Mouse (Mus musculus): Measurements from ENCODE around the gene F11. TPM values are rescaled to one million over a fixed set of nuclear protein-coding genes. Genes with fewer than 3 reads are reported as not detected.

F11 gene
- total and polyA plus RNA-seq, 3 experiments = not detected

GRCm38 (mm10) chr8:45308366-45308765 is 46.5 kb upstream of the F11 start, which contains the start of gene Gm45753:
Gene Gm45753 (minus strand): TSS chr8:45308466.
- H3K9ac ChIP-seq (ENCODE audit: control insufficient read depth, low read depth, low read length, poor library complexity, severe bottlenecking) = no peak within 1 kb of the TSS
- H3K27ac ChIP-seq (ENCODE audit: control insufficient read depth, low read depth, low read length) = no peak within 1 kb of the TSS
- H3K9me3 ChIP-seq (replicated peaks; ENCODE audit: insufficient read depth, low read length) = no peaks in the 10 kb centered on the region
- H3K4me3 ChIP-seq (ENCODE audit: control insufficient read depth in 1 of 2, insufficient read depth in 1 of 2, low read depth in 2 of 2, low read length in 2 of 2) = no peak within 1 kb of the TSS
- no peaks in the 10 kb centered on the region for H3K79me2 ChIP-seq (ENCODE audit: control insufficient read depth, insufficient read depth, low read length, poor library complexity)
- no peaks in the 10 kb centered on the region for H3K27me3 ChIP-seq (ENCODE audit: control insufficient read depth in 1 of 2, insufficient read depth in 2 of 2, low read length in 2 of 2)
- DNase-seq (ENCODE audit: low read depth, low spot score) = no peak
- no peaks in the 10 kb centered on the region for H3K4me1 ChIP-seq (ENCODE audit: control insufficient read depth in 1 of 2, insufficient read depth in 2 of 2, low read length in 2 of 2)
- no peaks in the 10 kb centered on the region for H3K36me3 ChIP-seq (ENCODE audit: control insufficient read depth in 1 of 2, insufficient read depth in 2 of 2, low read length in 2 of 2)
- no peak for TF ChIP-seq CHD2 (IDR thresholded peaks at IDR 0.05; ENCODE audit: low read length)
- TF ChIP-seq CTCF (IDR thresholded peaks at IDR 0.05 in 2 of 3, conservative IDR thresholded peaks at IDR 0.05 in 1 of 3; ENCODE audit: control insufficient read depth in 1 of 3, insufficient read depth in 1 of 3, low read depth in 2 of 3, low read length in 3 of 3, poor library complexity in 1 of 3, severe bottlenecking in 1 of 3) = no peak
- no peak for TF ChIP-seq MAFK (IDR thresholded peaks at IDR 0.05; ENCODE audit: borderline replicate concordance, low read depth, low read length)
- no peak for TF ChIP-seq GATA1 (IDR thresholded peaks at IDR 0.05; ENCODE audit: low read depth, low read length)
- no peak for TF ChIP-seq NRF1 (IDR thresholded peaks at IDR 0.05; ENCODE audit: insufficient read depth, low read depth, low read length, poor library complexity, severe bottlenecking)
- no peak for TF ChIP-seq POLR2AphosphoS2 (IDR thresholded peaks at IDR 0.05; ENCODE audit: low read length)
- no peak for TF ChIP-seq MYB (IDR thresholded peaks at IDR 0.05; ENCODE audit: low read depth, low read length)
- TF ChIP-seq E2F4 (IDR thresholded peaks at IDR 0.05; ENCODE audit: borderline replicate concordance, low read depth, low read length) = no peak
- no peak for TF ChIP-seq CHD1 (IDR thresholded peaks at IDR 0.05; ENCODE audit: low read depth, low read length)

GRCm38 (mm10) chr8:45305479-45305878 is 43.6 kb upstream of the F11 start:
- H3K4me1 ChIP-seq (ENCODE audit: control insufficient read depth in 1 of 2, insufficient read depth in 2 of 2, low read length in 2 of 2) = no peaks in the 10 kb centered on the region
- no peak overlapping the region for H3K27ac ChIP-seq (ENCODE audit: control insufficient read depth, low read depth, low read length)
- H3K4me3 ChIP-seq (ENCODE audit: control insufficient read depth in 1 of 2, insufficient read depth in 1 of 2, low read depth in 2 of 2, low read length in 2 of 2) = no peak overlapping the region
- DNase-seq (ENCODE audit: low read depth, low spot score) = no peak
- no peaks in the 10 kb centered on the region for H3K27me3 ChIP-seq (ENCODE audit: control insufficient read depth in 1 of 2, insufficient read depth in 2 of 2, low read length in 2 of 2)
- no peaks in the 10 kb centered on the region for H3K36me3 ChIP-seq (ENCODE audit: control insufficient read depth in 1 of 2, insufficient read depth in 2 of 2, low read length in 2 of 2)
- H3K9me3 ChIP-seq (replicated peaks; ENCODE audit: insufficient read depth, low read length) = no peaks in the 10 kb centered on the region
- no peaks in the 10 kb centered on the region for H3K79me2 ChIP-seq (ENCODE audit: control insufficient read depth, insufficient read depth, low read length, poor library complexity)
- TF ChIP-seq SIN3A (IDR thresholded peaks at IDR 0.05; ENCODE audit: low read length) (no peak), NRF1 (IDR thresholded peaks at IDR 0.05; ENCODE audit: insufficient read depth, low read depth, low read length, poor library complexity, severe bottlenecking) (no peak), MXI1 (IDR thresholded peaks at IDR 0.05; ENCODE audit: low read depth, low read length) (no peak), GABPA (IDR thresholded peaks at IDR 0.05; ENCODE audit: low read depth, low read length) (no peak), GATA1 (IDR thresholded peaks at IDR 0.05; ENCODE audit: low read depth, low read length) (no peak), SMC3 (IDR thresholded peaks at IDR 0.05; ENCODE audit: low read depth, low read length) (no peak), HCFC1 (IDR thresholded peaks at IDR 0.05; ENCODE audit: low read depth, low read length) (no peak), MAZ (IDR thresholded peaks at IDR 0.05; ENCODE audit: low read depth, low read length) (no peak)
- H3K9ac ChIP-seq (ENCODE audit: control insufficient read depth, low read depth, low read length, poor library complexity, severe bottlenecking) = no peak overlapping the region

- DNase-seq (ENCODE audit: low read depth, low spot score) = no peak
- Histone ChIP-seq H3K36me3 (ENCODE audit: control insufficient read depth in 1 of 2, insufficient read depth in 2 of 2, low read length in 2 of 2) (no peaks in the 10 kb centered on the region), H3K4me1 (ENCODE audit: control insufficient read depth in 1 of 2, insufficient read depth in 2 of 2, low read length in 2 of 2) (no peaks in the 10 kb centered on the region), H3K27me3 (ENCODE audit: control insufficient read depth in 1 of 2, insufficient read depth in 2 of 2, low read length in 2 of 2) (no peaks in the 10 kb centered on the region), H3K9me3 (replicated peaks; ENCODE audit: insufficient read depth, low read length) (no peaks in the 10 kb centered on the region), H3K9ac (ENCODE audit: control insufficient read depth, low read depth, low read length, poor library complexity, severe bottlenecking) (no peak overlapping the region), H3K4me3 (ENCODE audit: control insufficient read depth in 1 of 2, insufficient read depth in 1 of 2, low read depth in 2 of 2, low read length in 2 of 2) (no peak overlapping the region), H3K79me2 (ENCODE audit: control insufficient read depth, insufficient read depth, low read length, poor library complexity) (no peaks in the 10 kb centered on the region), H3K27ac (ENCODE audit: control insufficient read depth, low read depth, low read length) (no peak overlapping the region)
- no peak for TF ChIP-seq USF1 (IDR thresholded peaks at IDR 0.05; ENCODE audit: low read depth, low read length)
- TF ChIP-seq SIN3A (IDR thresholded peaks at IDR 0.05; ENCODE audit: low read length) = no peak
- no peak for TF ChIP-seq POLR2AphosphoS5 (IDR thresholded peaks at IDR 0.05; ENCODE audit: borderline replicate concordance, low read depth, low read length)
- TF ChIP-seq TBP (IDR thresholded peaks at IDR 0.05; ENCODE audit: low read depth, low read length) = no peak
Observed at GRCm38 (mm10) chr8:45304354-45304753, 42.5 kb upstream of the F11 start.
